Mouse (Mus musculus): ENCODE data around the gene Tmem56.

Tmem56 gene

GRCm38 (mm10) chr3:121239096-121239495 is 43.8 kb downstream of the Tmem56 start:
- DNase-seq (ENCODE audit: low spot score), result no peak

GRCm38 (mm10) chr3:121224763-121225162 is 58.1 kb downstream of the Tmem56 start:
- no peak for DNase-seq (ENCODE audit: low spot score)

- no peak for DNase-seq (ENCODE audit: low spot score)
These were observed 58.7 kb downstream of the Tmem56 start for GRCm38 (mm10) chr3:121224185-121224584.

GRCm38 (mm10) chr3:121221987-121222386 is 60.9 kb downstream of the Tmem56 start:
- no peak for DNase-seq (ENCODE audit: low spot score)

DNA sequence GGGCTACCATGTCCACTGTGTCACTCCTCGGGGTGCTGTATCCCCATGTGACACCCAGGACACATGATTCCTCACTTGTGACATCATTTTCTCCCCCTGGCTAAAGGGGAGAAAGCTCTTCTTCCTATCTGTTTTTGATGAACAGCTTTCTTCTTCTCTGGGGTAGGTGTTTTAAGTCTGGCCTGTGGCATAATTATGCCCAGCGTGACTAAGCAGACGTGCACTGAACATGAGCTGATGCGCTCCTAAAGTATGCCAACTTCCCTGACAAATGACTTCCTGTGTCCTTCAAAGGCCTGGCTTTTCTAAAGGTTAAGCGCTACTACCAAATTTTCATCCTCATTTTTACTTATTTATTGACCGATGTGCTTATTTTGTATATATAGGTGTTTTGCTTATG is 65.9 kb downstream of the Tmem56 start:
- DNase-seq (ENCODE audit: low spot score), result no peak

DNA sequence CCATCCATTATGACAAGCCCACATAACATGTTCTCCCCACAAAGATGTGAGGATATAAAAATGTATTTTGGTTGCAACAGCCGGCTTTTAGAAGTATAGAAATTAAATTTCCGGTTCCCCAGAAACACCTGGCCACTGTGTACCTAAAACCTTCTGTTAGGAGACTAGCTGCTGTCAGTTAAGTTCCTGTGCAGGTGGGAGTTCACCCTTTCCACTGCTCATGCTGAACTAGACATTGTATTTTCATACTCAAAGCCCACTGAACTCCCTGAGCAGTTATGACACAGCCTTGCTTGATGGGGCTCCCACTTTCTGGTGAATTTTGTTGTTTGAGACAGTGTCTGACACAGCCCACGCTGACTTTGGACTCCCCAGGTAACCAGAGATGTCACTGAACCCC is 69.4 kb downstream of the Tmem56 start:
- DNase-seq (ENCODE audit: low spot score), result no peak

- DNase-seq (ENCODE audit: low spot score), result no peak
These were observed 70.7 kb downstream of the Tmem56 start for GRCm38 (mm10) chr3:121212156-121212555.

GRCm38 (mm10) chr3:121208994-121209393 is 73.9 kb downstream of the Tmem56 start:
- DNase-seq (ENCODE audit: low spot score), result no peak

- DNase-seq (ENCODE audit: low spot score), result no peak
These were observed 76.6 kb downstream of the Tmem56 start for GRCm38 (mm10) chr3:121206202-121206882.

- DNase-seq (ENCODE audit: low spot score), result no peak
These were observed 80.3 kb downstream of the Tmem56 start for GRCm38 (mm10) chr3:121202638-121203037.

GRCm38 (mm10) chr3:121201012-121201747 is 81.7 kb downstream of the Tmem56 start:
- DNase-seq (ENCODE audit: low spot score), result no peak

- no peak for DNase-seq (ENCODE audit: low spot score)
These were observed 93.7 kb downstream of the Tmem56 start for GRCm38 (mm10) chr3:121189199-121189598.

- no peak for DNase-seq (ENCODE audit: low spot score)
These were observed 95.4 kb downstream of the Tmem56 start for GRCm38 (mm10) chr3:121187510-121187909.

GRCm38 (mm10) chr3:121186925-121187324 is 96.0 kb downstream of the Tmem56 start:
- no peak for DNase-seq (ENCODE audit: low spot score)

DNA sequence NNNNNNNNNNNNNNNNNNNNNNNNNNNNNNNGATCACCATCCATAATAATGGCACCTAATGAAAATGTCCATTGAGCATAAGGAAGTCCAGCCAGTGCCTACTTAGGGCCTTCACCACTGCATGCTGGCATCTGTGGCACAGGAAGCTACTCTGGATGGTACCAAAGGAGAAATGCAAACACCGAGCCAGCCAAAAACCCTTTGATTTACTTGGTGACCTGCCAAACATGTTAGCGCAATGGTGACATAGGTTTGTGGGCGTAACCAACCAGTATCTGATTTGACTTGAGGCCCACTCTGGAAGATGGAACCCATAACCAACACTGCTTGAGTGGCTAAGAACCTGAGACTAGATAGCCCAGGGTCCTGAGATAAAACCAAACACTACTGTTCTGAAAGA is 97.7 kb downstream of the Tmem56 start:
- no peak for DNase-seq (ENCODE audit: low spot score)

DNA sequence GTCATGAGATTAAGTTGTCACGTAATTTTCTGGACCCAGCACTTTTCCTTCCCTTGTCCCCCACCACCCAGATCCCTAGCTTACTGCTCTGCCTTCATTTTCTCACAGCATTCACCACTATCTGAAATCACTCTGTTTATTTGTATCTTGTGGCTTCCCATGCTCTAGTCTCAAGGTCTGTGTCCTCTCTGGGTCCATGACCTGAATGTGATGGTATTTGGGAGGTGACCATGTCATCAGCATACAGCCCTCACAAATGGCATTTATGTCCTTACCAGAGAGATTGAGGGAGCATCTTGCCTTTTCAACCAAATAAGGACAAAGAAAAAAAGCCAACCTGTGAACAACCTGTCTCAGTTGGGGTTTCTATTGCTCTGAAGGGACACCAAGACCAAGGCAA is 106.9 kb downstream of the Tmem56 start:
- no peak for DNase-seq (ENCODE audit: low spot score)

GRCm38 (mm10) chr3:121174248-121174945 is 108.5 kb downstream of the Tmem56 start:
- no peak for DNase-seq (ENCODE audit: low spot score)

- no peak for DNase-seq (ENCODE audit: low spot score)
These were observed 110.2 kb downstream of the Tmem56 start for GRCm38 (mm10) chr3:121172718-121173117.

- no peak for DNase-seq (ENCODE audit: low spot score)
These were observed 111.0 kb downstream of the Tmem56 start for GRCm38 (mm10) chr3:121171872-121172265.

GRCm38 (mm10) chr3:121171243-121171871 is 111.5 kb downstream of the Tmem56 start, which contains the start of gene Rwdd3:
TSS of gene Rwdd3 (minus strand) at chr3:121171695.
- DNase-seq (ENCODE audit: low spot score), result peak; percentile 86

DNA sequence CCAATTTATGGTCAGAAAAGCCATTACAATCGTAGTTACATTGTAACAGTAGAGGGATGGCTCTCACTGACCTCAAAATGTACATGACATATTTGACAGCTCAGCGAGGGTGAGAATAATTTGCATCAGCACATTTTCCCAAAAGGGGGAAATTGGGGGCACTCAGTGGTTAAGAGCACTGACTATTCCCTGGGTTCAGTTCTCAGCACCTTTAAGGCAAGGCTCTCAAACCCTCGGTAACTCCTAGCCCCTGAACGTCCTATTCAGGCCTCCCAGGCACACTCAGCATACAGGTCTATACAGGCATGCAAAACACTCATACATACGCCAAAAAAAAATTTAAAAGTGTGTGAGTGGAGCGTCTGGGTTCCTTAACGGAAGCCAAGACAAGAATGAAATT is 112.3 kb downstream of the Tmem56 start:
- DNase-seq (ENCODE audit: low spot score), result no peak
